Mouse (Mus musculus): ENCODE results near the gene Gm10135. TPM values are rescaled to one million over a fixed set of nuclear protein-coding genes. Genes with fewer than 3 reads are reported as not detected.

The Gm10135 gene
- polyA plus RNA-seq, 1 experiment from 2014 or later, result not detected

Other genes with a start within 250 kb of the Gm10135 start
- not detected in 2 replicates for gene Txk, start 221.9 kb downstream of the Gm10135 start, polyA plus RNA-seq (2016; fragmentation: Nextera tagmentation; extraction: Ambion mirVana)
- 2.8 and 3.1 TPM in 2 replicates for gene Tec, start 106.2 kb downstream of the Gm10135 start, polyA plus RNA-seq (2016; fragmentation: Nextera tagmentation; extraction: Ambion mirVana)
- 18.0 and 19.8 TPM in 2 replicates for gene Slain2, start 60.4 kb downstream of the Gm10135 start, polyA plus RNA-seq (2016; fragmentation: Nextera tagmentation; extraction: Ambion mirVana)
- 0.13 and 0.79 TPM in 2 replicates for gene Slc10a4, start 32.2 kb upstream of the Gm10135 start, polyA plus RNA-seq (2016; fragmentation: Nextera tagmentation; extraction: Ambion mirVana)

Data from limb, embryonic 10.5 days (tissue).